Mouse (Mus musculus) bone marrow, adult 2 months (tissue): ENCODE measurements around the gene Ccl5.

Source experiments
- CTCF ChIP-seq: fragments of 200-500 bp; IDR thresholded peaks from 2 replicates; pipeline ENCODE4 v1.5.1; 2011; ENCODE audit warnings: low read length, control low read depth; ENCODE audit not compliant: control insufficient read depth, insufficient read depth
- POLR2A ChIP-seq: fragments of 200-500 bp; IDR thresholded peaks from 2 replicates; pipeline ENCODE4 v1.6.1; 2011; ENCODE audit warnings: low read depth, mild to moderate bottlenecking, control low read depth, low read length, borderline replicate concordance; ENCODE audit not compliant: control insufficient read depth

DNA sequence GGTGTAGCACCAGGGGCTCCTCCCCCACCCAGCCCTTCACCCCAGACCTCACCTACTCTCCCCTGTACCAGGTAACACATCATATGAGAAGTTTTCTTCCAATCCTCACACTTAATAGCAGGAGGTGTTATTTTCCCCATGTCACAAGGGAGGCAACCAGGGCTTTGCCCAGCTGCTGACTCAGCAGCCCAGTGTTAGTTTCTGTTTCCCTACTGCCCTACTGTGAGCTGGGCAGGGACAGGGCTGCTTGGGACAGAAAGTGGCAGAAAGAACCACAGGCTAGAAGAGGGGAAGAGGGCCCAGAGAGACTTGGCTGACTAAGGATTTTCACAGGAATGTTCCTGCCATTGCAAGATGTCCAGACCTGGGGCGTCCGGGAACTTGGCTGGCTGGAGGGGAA, 10.6 kb upstream of the Ccl5 start:
- TF ChIP-seq POLR2A (no peak), CTCF (no peak)
